Mouse (Mus musculus) thymus, postnatal 4 days (tissue): Measurements from ENCODE around the gene Ceacam19.
"Not testable (repeated sequence)": the region's sequence is repeated elsewhere in the genome, so short reads cannot be mapped to it uniquely, and the experiment has no call there.

Source experiments
- DNase-seq: peaks from one replicate; pipeline ENCODE4 v3.0.0; 2021

Gene Ceacam19

GRCm38 (mm10) chr7:19887849-19888248, at the start of gene Ceacam19:
TSS of gene Ceacam19 (minus strand) at chr7:19887965.
- DNase-seq: no peak

GRCm38 (mm10) chr7:19937229-19937821, 49.6 kb upstream of the Ceacam19 start:
- peak; percentile 55 for DNase-seq

DNA sequence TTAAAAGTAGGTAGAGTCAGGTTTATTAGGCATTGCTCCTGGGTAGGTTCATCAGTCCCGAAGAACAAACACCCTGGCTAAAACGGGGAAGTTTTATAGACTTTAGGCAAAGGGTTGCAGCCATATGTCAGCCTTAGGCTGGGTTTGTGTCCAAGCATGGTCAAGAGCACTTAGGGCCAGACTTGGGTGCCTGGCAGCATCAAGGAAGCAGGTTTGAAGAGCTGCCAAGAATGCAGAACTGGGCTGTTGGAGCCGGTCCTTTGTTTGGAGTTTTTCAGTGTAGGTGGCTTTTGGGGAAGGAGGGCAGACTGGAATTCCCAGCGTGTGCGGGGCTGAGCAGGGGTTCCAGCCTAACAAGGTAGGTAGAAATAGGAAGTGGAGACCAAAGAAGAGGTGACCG, 48.2 kb upstream of the Ceacam19 start:
- no peak for DNase-seq

- peak; percentile 68 for DNase-seq
These were observed 47.5 kb upstream of the Ceacam19 start for GRCm38 (mm10) chr7:19935171-19935751.

GRCm38 (mm10) chr7:19932877-19933809, 45.4 kb upstream of the Ceacam19 start:
- peak; percentile 84 for DNase-seq

DNA sequence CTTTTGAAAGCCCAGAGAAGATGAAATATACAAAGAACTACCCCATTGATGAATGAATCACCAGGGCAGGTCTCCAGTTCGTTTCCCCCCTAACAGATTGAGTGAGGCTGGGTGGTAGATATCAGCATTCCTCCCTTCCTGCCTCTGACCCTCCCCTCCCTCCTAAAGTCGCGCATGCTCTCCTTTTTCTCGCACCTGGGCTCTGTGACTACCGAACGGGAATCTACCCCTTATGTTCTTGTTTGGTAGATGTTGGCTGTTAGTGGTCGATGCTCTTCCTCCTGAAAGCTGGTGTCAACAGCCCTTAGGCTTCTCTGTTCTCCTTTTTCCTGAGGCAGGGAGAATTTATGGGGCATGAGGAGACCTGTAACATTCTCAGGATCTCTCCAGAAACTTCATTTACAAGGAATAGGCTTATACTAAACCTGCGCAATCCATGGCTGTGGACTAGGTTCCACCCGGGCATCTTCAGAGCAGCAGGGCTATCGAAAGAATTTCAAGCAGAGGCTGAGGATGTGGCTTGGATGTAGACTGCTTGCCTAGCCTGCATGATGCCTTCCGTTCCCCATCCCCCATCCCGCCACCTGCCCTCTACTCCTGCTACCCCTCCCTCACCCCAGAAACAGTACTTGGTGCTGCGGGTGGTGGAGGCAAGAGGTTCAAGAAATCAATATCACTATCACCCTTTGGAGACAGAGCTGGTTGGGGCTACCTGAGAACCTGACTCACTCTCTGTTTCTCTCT, 44.5 kb upstream of the Ceacam19 start:
- DNase-seq: peak; percentile 92

- DNase-seq: not testable (repeated sequence)
These were observed 42.7 kb upstream of the Ceacam19 start for GRCm38 (mm10) chr7:19930481-19930880.

DNA sequence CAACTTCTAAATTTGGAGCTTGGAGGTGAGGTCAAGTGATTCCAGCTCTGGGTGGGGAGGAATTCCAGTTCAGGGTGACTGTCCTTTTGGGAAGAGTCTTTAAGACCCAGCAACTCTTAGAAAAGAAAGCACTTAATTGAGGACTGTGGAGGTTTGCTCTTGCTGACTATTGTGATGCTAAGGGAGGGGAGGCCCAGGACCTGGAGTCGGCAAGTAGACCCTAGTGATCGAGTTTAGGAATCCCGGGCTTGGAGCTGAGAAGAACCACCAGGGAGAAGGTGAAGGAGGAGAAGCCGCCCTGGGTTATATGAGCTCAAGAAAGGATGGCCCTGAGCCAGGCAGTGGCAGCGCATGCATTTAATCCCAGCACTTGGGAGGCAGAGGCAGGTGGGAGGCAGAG, 40.7 kb upstream of the Ceacam19 start:
- no peak for DNase-seq

GRCm38 (mm10) chr7:19926849-19927480, 39.2 kb upstream of the Ceacam19 start:
- DNase-seq: no peak

DNA sequence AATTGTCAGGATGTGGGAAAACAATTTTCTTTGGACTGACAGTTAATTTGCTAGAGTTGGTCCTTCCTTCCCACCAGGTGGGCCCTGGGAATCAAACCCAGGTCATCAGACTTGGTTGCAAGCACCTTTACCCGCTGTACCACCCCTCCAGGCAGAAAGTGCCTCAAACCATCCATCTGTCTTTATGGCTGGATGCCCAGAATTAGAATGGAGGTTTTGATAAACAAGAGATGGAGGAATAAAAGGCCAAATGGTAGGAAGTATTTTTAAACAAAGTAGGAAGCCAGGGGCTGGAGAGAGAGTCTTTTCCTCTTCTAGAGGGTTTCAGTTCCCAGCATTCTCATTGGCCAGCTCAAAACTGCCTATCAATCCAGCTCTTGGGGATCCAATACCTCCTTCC, 37.6 kb upstream of the Ceacam19 start:
- no peak for DNase-seq

GRCm38 (mm10) chr7:19923797-19924196, 36.0 kb upstream of the Ceacam19 start:
- DNase-seq: peak; percentile 71

GRCm38 (mm10) chr7:19923354-19923753, 35.6 kb upstream of the Ceacam19 start:
- peak; percentile 57 for DNase-seq

DNA sequence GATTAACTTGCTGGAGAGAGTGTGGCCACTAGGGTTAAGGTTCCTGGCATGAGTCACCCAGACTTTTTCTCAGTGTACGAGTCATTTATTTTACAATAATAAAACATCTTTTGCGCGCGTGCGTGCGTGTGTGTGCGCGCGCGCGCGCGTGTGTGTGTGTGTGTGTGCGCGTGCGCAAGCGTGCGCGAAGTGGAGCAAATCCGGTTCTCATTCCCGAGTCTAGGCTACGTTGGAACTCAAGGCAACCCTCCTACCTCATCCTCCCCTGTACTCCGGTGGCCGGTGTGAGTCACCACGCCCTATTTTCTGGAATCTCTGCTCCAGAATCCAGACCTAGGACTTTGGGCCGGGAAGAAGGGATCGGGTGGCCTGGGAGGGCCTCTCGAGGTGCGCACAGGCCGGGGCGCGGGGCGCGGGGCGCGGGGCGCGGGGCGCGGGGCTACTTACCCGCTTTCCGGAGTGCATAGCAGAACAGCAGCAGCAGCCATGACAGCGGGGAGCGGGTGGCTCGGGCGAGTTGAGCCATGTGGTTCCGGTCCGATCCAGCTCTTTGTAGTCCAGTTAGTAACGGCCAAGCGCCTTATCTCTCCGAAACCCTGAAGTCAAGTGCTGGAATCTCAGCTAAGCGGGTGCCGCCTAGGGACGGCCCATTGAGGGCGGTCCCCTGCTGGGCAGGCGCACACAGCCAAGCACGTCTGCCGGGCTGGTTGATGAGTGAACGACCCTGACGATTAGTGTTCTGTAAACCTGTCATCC, 32.9 kb upstream of the Ceacam19 start, which contains the start of gene Pvr:
TSS of gene Pvr (minus strand) at position 655 of the 756 bp plus-strand sequence.
- peak; percentile 80 for DNase-seq

DNA sequence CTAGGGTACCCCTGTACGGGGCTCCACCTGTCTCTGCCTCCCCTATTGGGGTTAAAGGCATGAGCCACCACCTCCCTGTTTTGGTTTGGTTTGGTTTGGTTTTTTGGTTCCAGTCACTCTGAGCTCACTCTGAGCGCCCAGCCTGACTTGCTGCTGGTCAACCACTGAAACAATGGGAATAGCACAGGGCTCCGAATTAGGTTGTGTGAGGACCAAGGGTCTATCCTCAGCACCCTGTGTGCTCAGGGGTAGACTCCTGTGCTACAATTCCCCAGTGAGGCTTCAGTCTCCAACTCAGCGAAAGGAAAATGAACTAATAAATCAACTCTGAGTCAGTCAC, 32.4 kb upstream of the Ceacam19 start:
- peak; percentile 38 for DNase-seq

DNA sequence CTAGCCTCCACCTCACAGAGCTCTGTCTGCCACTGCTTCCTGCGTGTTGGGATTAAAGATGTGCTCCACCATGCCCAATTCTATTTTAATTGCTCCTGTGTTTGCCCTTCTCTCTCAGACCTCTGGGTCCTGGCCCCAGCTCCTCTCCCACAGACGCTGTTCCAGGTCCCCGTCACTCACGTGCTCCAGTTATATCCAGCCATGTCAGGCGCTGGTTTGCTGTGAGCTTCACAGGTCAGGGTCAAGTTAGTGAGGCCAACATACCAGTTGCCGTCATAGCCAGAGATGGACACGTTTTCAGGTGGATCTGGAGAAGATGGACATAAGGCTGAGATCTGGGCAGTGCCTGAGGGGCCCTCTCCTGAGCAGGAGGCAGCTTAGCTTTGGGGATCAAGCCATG, 26.8 kb upstream of the Ceacam19 start:
- DNase-seq: peak; percentile 13

- peak; percentile 70 for DNase-seq
These were observed 24.1 kb upstream of the Ceacam19 start for GRCm38 (mm10) chr7:19911695-19912524.

- no peak for DNase-seq
These were observed 23.5 kb upstream of the Ceacam19 start for GRCm38 (mm10) chr7:19911292-19911658.

DNA sequence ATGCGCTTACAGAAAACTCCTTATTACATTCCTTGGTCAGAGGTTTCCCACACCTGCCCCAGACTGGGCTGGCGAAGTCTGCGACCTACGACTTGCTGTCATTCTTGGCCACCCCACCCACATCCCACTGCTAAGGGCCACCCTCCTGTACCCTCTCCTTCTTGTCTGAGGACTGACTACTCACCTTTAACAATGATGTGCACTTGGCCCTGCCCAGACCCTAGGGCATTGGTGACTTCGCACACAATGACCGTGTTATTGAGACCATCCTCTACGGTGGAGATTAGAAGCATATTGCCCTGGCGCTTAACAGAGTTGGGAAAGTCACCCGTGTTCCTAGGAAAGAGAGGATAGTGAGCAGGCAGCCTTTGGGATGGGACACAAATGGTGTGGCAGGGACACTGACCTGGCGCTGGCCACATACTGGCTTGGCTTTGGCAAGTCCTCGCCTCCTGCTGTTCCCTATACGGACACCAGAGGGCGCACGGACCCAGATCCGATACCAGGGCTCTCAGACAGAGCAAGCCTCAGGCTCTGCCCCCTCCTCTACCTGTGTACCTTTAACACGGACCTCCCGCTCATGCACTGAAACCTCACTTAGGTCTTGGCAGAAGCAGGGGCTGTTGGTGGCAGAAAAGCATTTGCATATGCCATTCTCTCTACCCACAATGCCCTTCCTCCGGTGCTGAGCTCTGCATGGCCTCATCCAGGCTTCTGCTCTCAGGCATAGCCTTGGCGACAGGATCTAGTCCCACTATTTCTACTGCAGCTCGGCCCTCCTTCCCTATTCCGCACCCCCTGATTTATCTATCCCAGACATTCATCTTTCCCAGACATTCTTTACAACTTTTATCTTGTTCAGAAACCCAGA, 22.9 kb upstream of the Ceacam19 start:
- peak; percentile 92 for DNase-seq

DNA sequence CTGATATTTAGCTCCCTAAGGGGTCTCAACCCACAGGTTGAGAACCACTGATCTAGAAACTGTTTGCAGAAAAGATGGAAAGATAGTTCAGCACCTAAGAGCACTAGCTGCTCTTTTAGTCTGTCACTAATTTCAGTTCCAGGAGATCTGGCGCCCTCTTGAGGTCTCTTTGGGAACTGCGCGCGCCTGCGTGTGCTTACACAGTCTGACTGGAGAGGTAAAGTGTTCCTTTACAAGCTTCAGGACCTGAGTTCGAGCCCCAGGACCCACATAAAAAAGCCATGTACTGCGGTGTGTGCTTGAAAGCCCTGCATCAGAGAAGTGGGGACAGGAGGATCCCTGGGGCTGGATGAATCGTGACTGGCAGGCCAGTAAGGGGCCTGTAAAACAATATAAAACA, 2.1 kb upstream of the Ceacam19 start:
- DNase-seq: peak; percentile 86

DNA sequence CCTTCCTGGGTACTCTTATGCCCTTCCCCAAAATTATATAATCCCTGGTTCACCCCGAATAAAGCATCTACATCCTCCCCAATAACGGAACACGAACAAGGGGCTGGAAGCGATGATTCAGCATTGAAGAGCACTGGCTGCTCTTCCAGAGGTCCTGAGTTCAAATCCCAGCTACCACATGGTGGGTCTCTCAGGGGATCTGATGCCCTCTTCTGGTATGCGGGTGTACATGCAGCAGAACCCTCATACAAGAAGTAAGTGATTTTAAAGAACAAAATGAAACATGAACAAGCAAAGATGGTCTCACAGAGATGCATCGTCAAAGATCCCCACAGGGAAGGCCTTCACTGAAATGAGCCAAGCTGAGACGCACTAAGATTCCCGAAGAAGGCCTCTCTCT, 7.0 kb downstream of the Ceacam19 start:
- DNase-seq: no peak
